Mouse (Mus musculus) urinary bladder, postnatal 14 days (tissue): ENCODE data around the gene Sval3.

Experiments used
- DNase-seq: peaks from one replicate; pipeline ENCODE4 v3.0.0; 2021; ENCODE audit warnings: low spot score

Sval3 gene

DNA sequence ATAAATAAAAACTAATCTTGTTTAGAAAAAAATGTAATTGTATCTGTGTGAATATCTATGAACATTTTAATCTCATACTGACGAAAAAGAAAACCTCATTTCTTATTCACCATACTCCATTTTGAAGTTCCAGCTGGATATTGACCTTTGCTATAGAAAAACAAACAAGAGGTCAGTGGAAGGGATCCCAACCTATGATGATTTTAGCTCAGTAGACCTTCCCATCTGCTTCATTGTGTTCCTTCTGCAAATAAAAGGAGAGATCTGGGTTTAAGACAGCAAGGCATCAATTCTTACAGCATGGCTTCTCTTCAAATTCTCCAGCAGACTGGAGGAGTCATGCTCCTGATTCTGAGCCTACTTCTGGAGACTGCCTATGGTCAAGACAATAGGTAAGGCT is at the start of gene Sval3:
Gene Sval3 (plus strand): TSS at position 301 of the 400 bp plus-strand sequence.
- DNase-seq = no peak

DNA sequence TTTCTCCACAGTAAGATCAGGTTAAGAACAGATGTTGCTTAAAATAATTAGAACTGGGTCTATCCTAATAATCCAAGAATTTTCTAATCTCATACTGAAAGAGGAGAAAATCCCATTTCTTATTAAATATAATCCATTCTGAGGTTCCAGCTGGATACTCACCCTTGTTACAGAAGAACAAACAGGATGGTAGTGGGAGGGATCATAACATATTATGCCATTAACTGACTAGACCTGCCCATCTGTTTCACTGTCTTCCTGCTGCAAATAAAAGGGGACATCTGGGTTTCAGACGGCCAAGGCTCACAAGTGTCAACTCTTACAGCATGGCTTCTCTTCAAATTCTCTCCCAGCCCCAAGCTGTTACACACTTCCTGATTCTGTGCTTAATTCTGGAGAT is 16.6 kb upstream of the Sval3 start, which contains the start of gene Sval1:
Gene Sval1 (plus strand): TSS at position 301 of the 400 bp plus-strand sequence.
- DNase-seq = no peak
